Mouse (Mus musculus) left cerebral cortex, adult 18-20 months (tissue): Measurements from ENCODE around the gene Myl3. TPM values are rescaled to one million over a fixed set of nuclear protein-coding genes. Genes with fewer than 3 reads are reported as not detected.
A peak's percentile ranks its signal among the peaks of the same experiment; 100 is the strongest.

Source experiments
- DNase-seq, 2 experiments: peaks; one replicate each; pipeline ENCODE4 v3.0.0; 2021 to 2022; ENCODE audit warnings: low spot score in 2 of 2, mixed read lengths in 1 of 2
- long read RNA-seq, 2 experiments: library from polyadenylated mRNA; stranded (forward); transcript quantifications; one replicate each; pipeline ENCODE4 v2.0.0; 2021
- total RNA-seq, 2 experiments: library from RNA; stranded (reverse); gene quantifications; 2 replicates each; pipeline ENCODE4 v1.2.3; 2021

The Myl3 gene
- not detected for total RNA-seq
- long read RNA-seq, experiment 1, result 0 reads
- long read RNA-seq, experiment 2, result 0 reads

- DNase-seq, result no peak
Measured at GRCm38 (mm10) chr9:110741711-110742294, at the start of gene Myl3. Gene Myl3 (plus strand): TSS chr9:110741861.

DNA sequence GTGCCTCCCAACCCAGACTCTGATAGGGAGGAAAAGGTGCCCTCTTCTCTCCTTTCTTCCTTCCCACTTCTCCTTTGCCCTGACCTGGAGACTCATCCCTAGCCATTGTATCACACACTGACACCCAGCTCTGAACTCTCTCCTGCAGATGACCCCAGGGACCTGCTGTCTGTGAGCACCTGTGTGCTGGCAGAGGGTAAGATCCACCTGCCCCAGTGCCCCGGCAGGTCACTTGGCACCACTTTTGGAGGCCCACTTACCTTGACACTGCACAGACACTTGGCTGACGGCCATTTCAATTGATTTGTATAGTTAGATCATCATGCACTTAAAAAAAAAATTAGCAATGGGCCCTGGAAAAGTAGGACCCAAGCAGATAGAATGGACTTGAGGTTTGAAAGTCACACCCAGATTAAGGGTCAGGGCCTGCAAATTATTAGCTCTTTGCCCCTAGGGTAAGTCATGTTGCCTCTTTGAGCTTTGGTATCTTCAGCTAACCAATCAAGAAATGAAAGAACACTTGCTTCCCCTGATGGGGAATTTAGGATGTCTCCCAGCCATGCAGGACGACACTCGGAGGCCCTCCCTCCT is 46.4 kb upstream of the Myl3 start:
- no peak for DNase-seq

DNA sequence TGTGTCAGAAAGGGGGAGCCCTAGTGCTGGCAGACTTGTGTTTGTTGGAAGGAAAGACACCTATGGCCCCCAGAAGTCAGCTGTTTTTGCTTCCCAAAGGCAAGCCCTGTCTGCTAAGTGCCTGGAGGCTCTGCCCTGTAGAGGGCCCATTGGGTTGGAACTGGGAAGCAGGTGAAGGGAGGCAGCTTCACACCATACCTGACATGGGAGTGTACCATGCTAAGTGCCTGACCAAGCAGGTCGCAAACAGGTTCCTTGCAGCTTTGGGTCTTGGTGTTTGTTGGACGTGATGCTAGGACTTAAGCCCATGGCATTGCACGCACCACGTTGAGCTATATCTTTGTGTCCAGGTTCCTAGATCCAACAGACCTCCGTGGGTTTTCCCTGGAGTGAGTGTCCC is 45.2 kb upstream of the Myl3 start:
- no peak for DNase-seq

GRCm38 (mm10) chr9:110697465-110697864 is 44.2 kb upstream of the Myl3 start:
- no peak for DNase-seq

DNA sequence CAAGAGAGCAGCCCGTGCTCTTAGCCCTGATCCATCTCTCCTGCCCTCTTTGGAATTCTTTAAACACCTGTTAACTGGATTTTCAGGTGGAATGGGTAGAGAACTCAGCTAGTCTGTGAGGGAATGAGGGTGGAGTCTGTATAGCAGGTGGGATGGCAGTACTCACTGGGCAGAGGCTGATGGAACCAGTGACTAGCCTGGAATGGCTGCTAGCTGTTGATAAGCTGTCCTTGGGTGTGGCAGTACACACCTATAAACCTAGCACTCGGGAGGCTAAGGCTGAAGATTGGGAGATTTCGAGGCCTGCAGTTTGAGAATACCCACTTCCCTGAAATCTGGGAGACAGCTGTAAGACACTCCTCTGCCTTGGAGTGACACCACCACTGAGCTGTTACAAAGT is 42.1 kb upstream of the Myl3 start:
- no peak for DNase-seq

- no peak for DNase-seq
Measured at GRCm38 (mm10) chr9:110701114-110702032, 40.3 kb upstream of the Myl3 start.

GRCm38 (mm10) chr9:110702848-110703247 is 38.8 kb upstream of the Myl3 start:
- no peak for DNase-seq

DNA sequence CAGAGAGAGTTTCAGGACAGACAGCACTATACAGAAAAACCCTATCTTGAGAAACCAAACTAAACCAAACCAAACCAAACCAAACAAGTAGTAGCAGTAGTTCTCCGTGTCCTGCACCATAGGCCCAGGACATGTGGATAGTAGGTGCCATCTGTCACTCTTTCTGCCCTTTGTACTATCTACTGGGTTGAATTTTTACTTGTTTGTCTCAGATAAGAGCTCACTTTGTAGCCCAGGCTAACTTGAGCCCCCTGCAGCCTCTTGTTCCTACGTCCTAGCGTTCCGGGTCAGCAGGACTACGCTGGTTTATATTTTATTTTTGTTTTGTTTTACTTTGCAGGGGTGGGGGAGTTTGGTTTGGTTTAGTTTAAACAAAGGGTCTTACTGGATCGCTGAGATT is 37.7 kb upstream of the Myl3 start:
- DNase-seq, result no peak

GRCm38 (mm10) chr9:110706784-110707183 is 34.9 kb upstream of the Myl3 start:
- no peak for DNase-seq

- peak; percentile 70 to 71 for DNase-seq
Measured at GRCm38 (mm10) chr9:110709640-110710258, 31.9 kb upstream of the Myl3 start.

- DNase-seq, result no peak
Measured at GRCm38 (mm10) chr9:110711532-110711931, 30.1 kb upstream of the Myl3 start.

GRCm38 (mm10) chr9:110711996-110712395 is 29.7 kb upstream of the Myl3 start:
- no peak for DNase-seq

GRCm38 (mm10) chr9:110712545-110712944 is 29.1 kb upstream of the Myl3 start:
- no peak for DNase-seq

DNA sequence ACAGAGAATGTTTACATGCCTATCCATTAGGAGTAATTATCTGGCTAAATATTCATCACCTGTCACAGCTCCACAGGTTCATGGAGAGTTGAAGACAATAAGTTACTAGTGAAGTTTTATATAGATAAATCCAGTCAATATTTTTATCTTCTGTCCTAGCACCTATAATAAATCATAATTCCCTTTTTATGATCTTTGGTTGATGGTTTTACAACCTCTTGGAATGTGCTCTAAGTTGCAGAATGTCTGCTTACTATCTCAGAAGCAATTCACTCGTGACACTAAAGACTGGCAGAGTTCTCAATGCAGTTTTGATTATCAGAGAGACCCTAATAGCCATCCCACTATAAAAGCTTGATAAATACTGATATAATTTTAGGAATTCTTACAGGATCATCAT is 28.3 kb upstream of the Myl3 start:
- DNase-seq, result no peak

DNA sequence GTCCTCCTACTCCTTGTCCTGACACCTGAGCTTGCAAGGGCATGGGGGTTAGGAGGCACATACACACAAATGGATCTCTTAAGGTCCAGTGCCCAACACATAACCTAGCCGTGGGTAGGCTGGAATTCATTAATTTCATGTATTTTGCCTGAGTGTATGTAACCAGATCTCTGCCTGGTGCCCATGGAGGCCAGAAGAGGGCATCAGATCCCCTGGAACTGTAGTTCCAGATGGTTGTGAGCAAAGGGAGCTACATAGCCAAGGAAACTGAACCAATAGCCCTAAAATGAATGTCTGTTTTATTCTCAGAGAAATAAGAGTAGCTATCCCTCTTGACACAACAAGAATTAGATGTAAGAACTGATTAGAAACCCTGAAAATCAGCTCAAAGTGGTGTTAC is 26.2 kb upstream of the Myl3 start:
- no peak for DNase-seq

- DNase-seq, result peak; percentile 60 to 66
Measured at GRCm38 (mm10) chr9:110716775-110717174, 24.9 kb upstream of the Myl3 start.

- DNase-seq, result no peak
Measured at GRCm38 (mm10) chr9:110718071-110718470, 23.6 kb upstream of the Myl3 start.

DNA sequence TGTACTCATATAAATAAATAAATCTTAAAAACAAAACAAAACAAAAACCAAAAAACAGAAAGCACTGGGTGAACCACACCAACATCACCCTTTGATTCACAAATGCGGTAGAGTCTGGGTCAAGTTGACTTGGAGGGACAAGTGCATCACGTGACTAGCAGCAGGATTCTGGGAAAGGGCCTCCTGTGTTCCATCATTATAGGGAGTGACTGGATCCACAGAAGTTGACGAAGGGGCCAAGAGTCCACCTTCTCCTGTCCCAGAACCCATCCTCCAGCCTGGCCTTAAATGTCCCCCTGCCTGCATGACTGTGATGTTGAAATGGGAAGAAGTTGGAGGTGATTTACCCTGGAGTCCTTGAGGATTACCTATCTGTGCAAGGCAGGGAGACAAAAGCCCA is 22.9 kb upstream of the Myl3 start:
- DNase-seq, result no peak

GRCm38 (mm10) chr9:110719977-110720376 is 21.7 kb upstream of the Myl3 start:
- no peak for DNase-seq

DNA sequence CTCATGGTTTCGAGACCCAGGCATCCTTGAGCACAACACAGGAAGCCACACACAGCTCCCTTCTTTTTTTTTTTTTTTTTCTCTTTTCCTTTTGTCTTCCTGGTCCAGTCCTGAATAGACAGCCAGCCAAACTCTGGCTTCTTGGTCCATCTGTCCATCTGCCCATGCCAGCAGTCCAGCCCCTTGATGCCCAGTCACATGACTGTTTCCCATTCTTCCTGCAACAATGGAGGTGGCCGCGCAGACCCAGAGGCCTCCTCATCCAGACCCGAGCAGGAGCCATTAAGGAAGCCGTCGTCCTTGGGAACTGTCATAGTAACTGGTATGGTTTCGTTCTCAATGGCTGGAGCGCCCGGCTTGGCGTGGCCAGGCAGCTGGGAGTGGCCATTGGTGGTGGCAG is 19.6 kb upstream of the Myl3 start:
- no peak for DNase-seq

- peak; percentile 19 to 27 for DNase-seq
Measured at GRCm38 (mm10) chr9:110725721-110726135, 15.9 kb upstream of the Myl3 start.

- peak; percentile 31 to 38 for DNase-seq
Measured at GRCm38 (mm10) chr9:110726867-110727266, 14.8 kb upstream of the Myl3 start.
